Mouse (Mus musculus): ENCODE data around the gene Gtpbp10.

DNA sequence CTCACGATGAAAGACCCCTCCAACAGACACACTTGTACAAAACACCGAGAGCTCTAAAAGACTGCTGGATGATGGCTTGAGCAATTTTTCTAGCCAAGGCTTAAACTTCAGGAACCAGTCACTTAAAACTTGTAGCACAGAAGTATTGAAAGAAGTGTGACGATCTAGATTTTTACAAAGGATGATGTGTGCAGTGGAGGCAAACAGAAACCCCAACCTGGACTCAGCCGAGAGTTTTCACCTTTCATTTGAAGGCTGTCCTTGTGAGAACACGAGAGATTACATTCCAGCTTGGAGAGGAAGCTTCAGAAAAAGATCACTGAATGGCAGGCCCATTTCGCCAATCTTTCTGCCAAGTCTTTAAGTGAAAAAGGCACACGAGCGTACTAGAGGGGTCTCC, 460 bp upstream of the Gtpbp10 start:
- no peak for TF ChIP-seq CTCF (IDR thresholded peaks at IDR 0.05; ENCODE audit: control insufficient read depth, insufficient read depth, insufficient replicate concordance, low read depth, low read length)
- no peak for TF ChIP-seq POLR2A (IDR thresholded peaks at IDR 0.05; ENCODE audit: control insufficient read depth, low read depth, low read length)

Data from testis, adult 2 months (tissue).